Mouse (Mus musculus) heart, postnatal 36 days (tissue): ENCODE measurements at regions not wholly inside any gene's neighbourhood (a gene's known extent, or its start where the extent isn't known, plus 50 kb on each side); places are given as distances from the start of the nearest gene placed in this dataset.
A peak's percentile ranks its signal among the peaks of the same experiment; 100 is the strongest.

Experiments
- DNase-seq, 2 experiments: peaks; one replicate each; pipeline ENCODE4 v3.0.0; 2021 to 2022
- intact Hi-C: fragments of 180-260 bp; cut with DNase I; formaldehyde crosslinking; loops from one replicate; pipeline ENCODE4 v1.15.1; 2025

- intact Hi-C loops, result no loop called here
- no peak for DNase-seq
Observed at GRCm38 (mm10) chr5:39181616-39182402, 305.2 kb upstream of the Clnk start.

DNA sequence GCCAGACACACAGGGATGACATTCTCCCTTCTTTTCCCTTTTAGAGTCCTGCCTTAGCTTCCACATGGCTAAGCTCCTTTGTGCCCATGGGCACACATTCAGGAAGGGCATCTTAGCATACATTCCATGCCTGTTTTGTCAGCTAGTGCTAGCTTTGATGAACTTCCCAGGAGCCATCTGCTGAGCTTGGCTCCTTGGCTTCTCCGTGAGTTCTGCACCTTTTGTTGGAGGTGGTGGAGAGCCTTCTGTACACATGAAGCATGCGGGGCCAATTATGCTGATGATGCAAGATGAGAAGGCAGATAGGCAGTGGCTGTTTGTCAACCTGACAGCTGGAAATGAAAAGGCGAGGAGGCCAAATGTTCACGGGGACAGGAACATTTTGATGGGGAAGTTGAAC, 304.4 kb upstream of the Clnk start:
- DNase-seq, result no peak
- intact Hi-C loops, result no loop called here

- DNase-seq, result no peak
- intact Hi-C loops, result no loop called here
Observed at GRCm38 (mm10) chr5:39177891-39178290, 301.3 kb upstream of the Clnk start.

GRCm38 (mm10) chr5:39176906-39177305, 300.3 kb upstream of the Clnk start:
- intact Hi-C loops, result no loop called here
- DNase-seq, result peak in 1 of 2 experiments; percentile 4

DNA sequence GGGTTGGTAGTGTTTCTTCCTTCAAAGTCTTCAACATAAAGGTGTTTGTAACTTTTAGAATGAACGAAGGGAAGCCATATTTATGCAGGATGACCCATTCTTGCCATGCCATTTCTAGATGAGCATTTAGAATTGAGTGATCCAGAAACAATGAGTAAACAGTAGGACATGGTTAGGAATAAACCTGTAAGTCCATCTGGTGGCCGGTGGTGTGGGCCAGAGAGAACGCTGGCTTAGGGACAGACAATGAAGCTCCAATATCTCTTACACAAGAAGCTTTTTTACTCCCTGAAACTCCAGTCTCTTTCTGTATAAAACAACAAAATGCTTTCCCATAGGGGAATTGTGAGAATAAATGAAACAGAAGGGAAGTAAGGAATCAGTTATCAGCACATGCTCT, 296.9 kb upstream of the Clnk start:
- no peak for DNase-seq
- intact Hi-C loops, result no loop called here

DNA sequence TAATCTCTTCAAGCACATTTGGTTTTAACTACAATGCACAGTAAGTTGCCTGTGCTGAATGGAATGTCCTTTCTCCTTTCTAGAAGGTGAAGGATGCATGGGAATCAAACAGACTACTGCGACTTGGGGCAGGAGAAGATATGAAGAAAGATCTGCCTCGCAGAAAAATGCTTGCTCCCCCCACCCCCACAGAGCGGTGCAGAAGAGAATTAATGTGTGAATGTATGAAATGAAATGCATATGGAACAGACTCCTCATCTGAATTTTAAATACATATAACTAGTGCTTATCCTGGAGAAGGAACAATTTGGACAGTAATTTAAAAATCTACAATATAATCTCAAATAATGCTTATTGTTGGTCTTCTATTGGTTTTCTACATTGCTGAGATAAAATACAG, 283.0 kb upstream of the Clnk start:
- DNase-seq, result no peak
- intact Hi-C loops, result no loop called here

- DNase-seq, result no peak
- intact Hi-C loops, result no loop called here
Observed at GRCm38 (mm10) chr5:39155763-39156162, 279.2 kb upstream of the Clnk start.

DNA sequence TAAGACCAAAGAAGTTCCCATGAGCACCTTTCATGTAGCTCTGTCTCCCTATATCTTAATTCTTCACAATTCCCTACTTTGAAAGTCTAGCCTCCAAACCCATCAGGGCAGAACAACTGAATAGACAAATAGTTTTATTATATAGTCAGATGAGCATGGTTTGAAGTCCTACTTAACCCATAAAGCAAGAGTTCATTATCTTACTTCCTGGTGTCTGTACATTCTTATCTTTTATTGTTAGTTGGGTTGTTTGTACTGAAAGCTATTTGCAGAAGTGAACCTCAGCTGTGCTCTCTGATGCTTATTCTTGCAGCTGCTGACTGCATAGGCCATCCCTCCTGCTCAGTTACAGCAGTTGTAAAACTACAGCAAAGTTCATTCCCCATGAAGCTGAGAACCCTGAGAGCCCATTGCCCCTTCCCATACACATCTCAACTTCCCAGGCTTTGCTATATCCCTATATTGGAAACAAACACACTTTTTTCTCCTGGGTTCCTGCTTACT, 276.7 kb upstream of the Clnk start:
- DNase-seq, result no peak
- intact Hi-C loops, result no loop called here

- intact Hi-C loops, result no loop called here
- no peak for DNase-seq
Observed at GRCm38 (mm10) chr5:39151917-39152316, 275.3 kb upstream of the Clnk start.

GRCm38 (mm10) chr5:39150891-39151290, 274.3 kb upstream of the Clnk start:
- no peak for DNase-seq
- intact Hi-C loops, result no loop called here

DNA sequence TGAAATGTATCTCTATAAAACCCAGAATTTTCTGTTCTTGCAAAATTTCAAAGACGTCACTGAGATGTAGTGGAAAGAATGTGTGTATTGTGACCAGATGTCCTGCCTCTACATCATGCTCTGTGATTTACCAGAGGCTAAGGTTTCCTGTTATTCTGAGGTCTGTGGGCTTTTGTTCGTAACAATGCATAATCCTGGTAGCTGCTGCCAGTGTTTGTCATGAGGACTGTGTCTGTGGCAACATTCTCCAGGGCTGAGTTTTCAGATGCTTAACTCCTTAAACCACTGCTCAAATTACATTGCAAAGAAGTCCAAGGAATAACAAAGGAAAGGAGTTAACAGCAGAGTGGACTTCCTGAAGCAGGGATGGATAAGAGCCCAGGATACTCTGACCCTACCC, 269.0 kb upstream of the Clnk start:
- DNase-seq, result no peak
- intact Hi-C loops, result no loop called here

GRCm38 (mm10) chr5:39144225-39144624, 267.6 kb upstream of the Clnk start:
- DNase-seq, result no peak
- intact Hi-C loops, result no loop called here

GRCm38 (mm10) chr5:39143648-39144047, 267.0 kb upstream of the Clnk start:
- DNase-seq, result no peak
- intact Hi-C loops, result no loop called here

DNA sequence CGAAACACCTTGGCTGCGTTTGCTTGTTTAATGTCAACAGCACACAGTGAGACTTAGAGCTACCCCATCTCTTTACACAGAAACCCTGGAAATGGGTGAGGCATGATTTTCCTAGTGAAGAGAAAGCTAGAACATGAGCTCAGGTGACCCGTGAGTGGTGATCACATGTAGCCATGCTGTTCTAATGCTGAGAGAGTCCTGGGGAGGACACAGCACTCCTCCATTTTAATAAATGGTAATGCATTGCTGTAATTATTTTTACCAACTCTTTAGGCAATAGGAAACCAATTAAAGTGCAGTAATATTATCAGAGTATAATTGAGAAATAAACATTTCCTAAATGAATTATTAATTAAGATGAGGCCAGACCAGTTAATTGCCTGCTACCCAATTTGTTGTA, 261.8 kb upstream of the Clnk start:
- intact Hi-C loops, result no loop called here
- no peak for DNase-seq

DNA sequence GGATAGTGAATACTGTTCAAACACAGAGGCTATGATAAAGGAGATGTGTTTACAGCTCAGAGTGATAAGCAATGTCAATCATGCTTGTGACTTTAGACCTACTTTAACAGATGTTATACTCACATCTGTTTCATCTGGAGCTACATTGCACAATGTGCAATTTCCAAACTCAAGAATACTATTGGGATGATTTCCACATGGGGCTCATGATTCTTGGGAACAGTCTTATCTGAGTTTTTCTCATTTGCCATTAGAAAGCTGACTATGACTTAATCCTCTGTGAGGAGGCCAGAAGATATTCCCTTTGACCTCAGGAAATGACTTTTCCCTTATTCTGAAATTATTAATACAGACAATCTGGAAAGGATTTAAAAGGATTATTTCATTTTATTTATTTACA, 252.3 kb upstream of the Clnk start:
- DNase-seq, result peak in 1 of 2 experiments; percentile 14
- intact Hi-C loops, result loop anchor here (5.0 kb wide), 1 partner anchor 232 kb away; no protein-coding TSS in a partner anchor

DNA sequence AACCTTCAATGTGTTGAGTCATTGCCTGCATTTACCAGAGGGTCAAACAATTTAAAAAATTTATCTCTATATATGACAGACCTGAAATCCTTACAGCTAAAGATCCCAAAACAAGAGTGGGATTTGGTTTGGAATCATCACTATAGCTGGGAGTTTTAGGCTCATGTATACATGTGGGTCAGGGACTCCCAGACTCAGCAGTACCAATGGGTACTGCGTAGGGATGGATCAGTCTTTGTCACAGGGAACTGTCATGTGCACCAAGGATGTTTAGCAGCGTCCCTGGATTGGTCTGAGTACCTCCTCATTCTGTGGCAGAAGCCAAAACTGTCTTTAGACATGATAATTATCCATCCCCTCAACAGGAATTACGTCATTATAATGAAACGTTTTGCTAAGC, 250.2 kb upstream of the Clnk start:
- intact Hi-C loops, result loop anchor here (5.0 kb wide), 1 partner anchor 230 kb away; no protein-coding TSS in a partner anchor

DNA sequence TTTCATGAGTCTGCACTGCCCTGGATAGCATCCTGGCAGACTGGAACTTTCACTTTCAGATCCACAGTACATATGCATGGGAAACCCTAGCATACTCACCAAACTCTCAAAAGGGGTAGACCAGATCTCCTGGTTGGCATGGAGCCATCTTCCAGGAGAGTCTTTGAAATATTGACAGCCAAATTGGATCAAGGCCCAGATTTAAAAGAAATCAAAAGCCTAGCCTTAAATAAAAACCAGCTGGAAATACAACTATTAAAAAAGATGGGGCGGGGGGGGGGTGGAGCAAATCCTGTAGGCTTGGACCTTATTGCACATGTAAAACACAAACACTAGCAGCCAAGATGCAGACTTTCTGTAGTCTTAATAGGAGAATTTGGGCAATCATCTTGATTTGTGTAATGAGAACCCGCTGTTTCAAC, 249.7 kb upstream of the Clnk start:
- no peak for DNase-seq
- intact Hi-C loops, result loop anchor here (5.0 kb wide), 1 partner anchor 229 kb away; no protein-coding TSS in a partner anchor

More for the DNA sequence above, 250.2 kb upstream of the Clnk start:
- no peak for DNase-seq

- intact Hi-C loops, result no loop called here
- DNase-seq, result no peak
Observed at GRCm38 (mm10) chr5:39110336-39110735, 233.7 kb upstream of the Clnk start.

GRCm38 (mm10) chr5:39109526-39109925, 232.9 kb upstream of the Clnk start:
- intact Hi-C loops, result no loop called here
- DNase-seq, result no peak

DNA sequence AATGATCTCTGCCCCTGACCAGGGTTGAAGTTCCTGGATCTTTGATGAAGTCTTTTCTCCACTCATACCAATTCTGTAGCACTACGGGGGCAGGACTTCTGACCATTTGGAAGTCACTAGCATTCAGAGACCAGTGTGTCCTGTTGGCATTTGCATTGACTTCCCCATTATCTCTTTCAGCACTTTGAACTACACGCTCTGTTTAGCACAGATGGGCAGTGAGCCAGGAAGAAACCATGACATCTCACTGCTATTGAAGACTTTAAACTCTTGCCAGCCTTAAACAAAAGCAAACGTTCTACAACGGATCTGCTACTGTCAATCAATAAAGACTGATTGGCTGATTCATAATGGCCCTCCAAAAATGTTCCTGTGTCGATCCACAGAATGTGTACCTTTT, 222.5 kb upstream of the Clnk start:
- intact Hi-C loops, result no loop called here
- no peak for DNase-seq

DNA sequence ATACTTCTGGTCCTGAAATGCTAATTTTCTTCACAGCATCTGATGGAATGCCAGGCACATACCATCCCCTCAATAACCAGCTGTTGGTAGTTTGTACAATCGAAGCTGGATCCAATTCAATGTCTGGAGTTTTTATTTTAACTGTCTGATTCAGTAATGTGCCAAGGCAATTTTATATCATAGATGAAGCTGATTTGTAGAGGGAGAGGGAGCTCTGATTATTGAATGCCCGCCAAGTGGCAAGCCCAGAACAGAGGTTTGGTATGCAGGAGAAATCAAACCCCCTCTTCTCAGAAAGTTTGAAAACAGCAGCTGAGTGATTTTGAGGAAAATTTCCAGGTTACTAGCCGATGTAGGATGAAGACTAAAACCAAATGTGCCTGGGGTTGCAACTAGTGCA, 218.3 kb upstream of the Clnk start:
- no peak for DNase-seq
- intact Hi-C loops, result no loop called here

GRCm38 (mm10) chr5:39076555-39077178, 200.1 kb upstream of the Clnk start:
- intact Hi-C loops, result no loop called here

More at GRCm38 (mm10) chr5:39076555-39077178, 200.1 kb upstream of the Clnk start:
- DNase-seq, result no peak
